Mouse (Mus musculus) ZHBTc4 (cell line): ENCODE results near the gene Jazf1.

Experiments used
- DNase-seq: peaks from one replicate; pipeline ENCODE4 v3.0.0-alpha.2; 2011; ENCODE audit warnings: low read depth, low spot score

The Jazf1 gene

GRCm38 (mm10) chr6:52956131-52956530, 112.3 kb downstream of the Jazf1 start:
- DNase-seq = no peak

- DNase-seq = no peak
Observed at GRCm38 (mm10) chr6:52955304-52955703, 113.1 kb downstream of the Jazf1 start.

- no peak for DNase-seq
Observed at GRCm38 (mm10) chr6:52954861-52955260, 113.6 kb downstream of the Jazf1 start.

GRCm38 (mm10) chr6:52954441-52954840, 114.0 kb downstream of the Jazf1 start:
- no peak for DNase-seq

GRCm38 (mm10) chr6:52952526-52952900, 115.9 kb downstream of the Jazf1 start:
- no peak for DNase-seq

GRCm38 (mm10) chr6:52951871-52952525, 116.4 kb downstream of the Jazf1 start:
- DNase-seq = no peak

GRCm38 (mm10) chr6:52950371-52950770, 118.1 kb downstream of the Jazf1 start:
- DNase-seq = no peak

GRCm38 (mm10) chr6:52942534-52942933, 125.9 kb downstream of the Jazf1 start:
- DNase-seq = no peak

- no peak for DNase-seq
Observed at GRCm38 (mm10) chr6:52942101-52942500, 126.3 kb downstream of the Jazf1 start.

- DNase-seq = no peak
Observed at GRCm38 (mm10) chr6:52937916-52938315, 130.5 kb downstream of the Jazf1 start.

- DNase-seq = no peak
Observed at GRCm38 (mm10) chr6:52936995-52937394, 131.4 kb downstream of the Jazf1 start.

- no peak for DNase-seq
Observed at GRCm38 (mm10) chr6:52934021-52934420, 134.4 kb downstream of the Jazf1 start.

GRCm38 (mm10) chr6:52932603-52933178, 135.7 kb downstream of the Jazf1 start:
- no peak for DNase-seq

GRCm38 (mm10) chr6:52929358-52929757, 139.1 kb downstream of the Jazf1 start:
- DNase-seq = peak; percentile 12

GRCm38 (mm10) chr6:52926947-52927346, 141.5 kb downstream of the Jazf1 start:
- DNase-seq = peak; percentile 26

GRCm38 (mm10) chr6:52925458-52926042, 142.9 kb downstream of the Jazf1 start:
- no peak for DNase-seq

GRCm38 (mm10) chr6:52921248-52921647, 147.2 kb downstream of the Jazf1 start:
- DNase-seq = no peak

GRCm38 (mm10) chr6:52920719-52921118, 147.7 kb downstream of the Jazf1 start:
- DNase-seq = no peak

- no peak for DNase-seq
Observed at GRCm38 (mm10) chr6:52919442-52919841, 149.0 kb downstream of the Jazf1 start.

GRCm38 (mm10) chr6:52918980-52919379, 149.5 kb downstream of the Jazf1 start:
- peak; percentile 70 for DNase-seq

- DNase-seq = no peak
Observed at GRCm38 (mm10) chr6:52917471-52917870, 151.0 kb downstream of the Jazf1 start.

GRCm38 (mm10) chr6:52916836-52917376, 151.5 kb downstream of the Jazf1 start:
- no peak for DNase-seq

GRCm38 (mm10) chr6:52914921-52915320, 153.5 kb downstream of the Jazf1 start:
- no peak for DNase-seq
